Mouse (Mus musculus): ENCODE data around the gene Abhd4.

DNA sequence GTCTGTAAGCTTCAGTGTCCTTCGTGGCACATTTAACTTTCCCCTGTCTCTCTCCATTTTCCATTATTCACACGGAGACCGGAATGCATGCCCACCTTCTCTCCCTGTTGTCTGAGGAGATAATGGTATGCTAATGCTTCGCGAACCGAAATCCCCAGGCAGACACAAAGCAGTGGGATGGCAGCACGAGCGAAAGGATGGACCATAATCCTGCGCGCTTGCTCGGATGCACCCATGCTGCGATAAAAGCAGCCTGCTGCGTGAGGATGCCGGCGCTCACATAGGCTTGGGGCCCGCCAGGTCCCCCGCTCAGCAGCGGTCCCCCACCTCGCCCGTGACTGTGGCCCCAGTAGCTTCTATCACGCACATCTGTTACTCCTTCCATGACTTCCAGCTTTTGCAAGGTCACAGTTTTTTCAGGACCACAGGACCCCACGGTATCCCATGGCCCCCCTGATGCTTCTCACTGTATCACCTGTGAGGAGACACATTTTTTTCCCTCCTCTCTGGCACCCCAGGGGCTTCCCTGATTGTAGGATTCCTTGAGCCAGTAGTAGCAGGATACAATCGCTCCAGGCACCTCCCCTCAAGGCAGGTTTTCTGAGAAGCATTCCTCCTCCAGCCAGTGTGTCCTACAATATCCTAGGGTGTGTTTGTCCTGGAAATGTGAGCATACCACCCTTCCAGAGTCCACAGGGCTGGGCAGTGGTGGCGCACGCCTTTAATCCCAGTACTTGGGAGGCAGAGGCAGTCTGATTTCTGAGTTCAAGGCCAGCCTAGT lies 24.9 kb upstream of the Abhd4 start:
- TF ChIP-seq CTCF (conservative IDR thresholded peaks at IDR 0.05; ENCODE audit: insufficient read depth, insufficient read length, low read depth, low read length) (no peak), POLR2A (IDR thresholded peaks at IDR 0.05; ENCODE audit: low read depth, low read length) (no peak)
